In the genomic region with DNA sequence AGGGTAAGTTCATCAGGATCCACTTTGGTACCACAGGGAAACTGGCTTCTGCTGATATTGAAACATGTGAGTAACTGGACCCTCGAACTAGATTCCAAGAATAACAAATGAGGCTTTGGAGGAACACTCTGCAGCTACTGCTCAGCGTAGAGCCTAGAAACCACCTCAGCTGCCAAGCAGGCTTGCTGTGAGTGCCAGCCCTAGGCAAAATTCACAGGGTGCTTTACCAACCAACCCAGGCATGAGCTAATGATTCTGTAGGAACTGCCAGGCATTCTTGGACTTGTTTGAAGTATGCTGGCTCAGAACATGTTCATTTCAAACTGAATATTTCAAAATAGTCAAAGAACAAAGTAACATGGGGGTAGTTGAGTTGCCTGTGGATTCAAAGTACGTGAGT, we compare ENCODE assay signal across 17 mouse cellular contexts. TPM values are rescaled to one million over a fixed set of nuclear protein-coding genes. Genes with fewer than 3 reads are reported as not detected.
A peak's percentile ranks its signal among the peaks of the same experiment; 100 is the strongest.
DNase-seq lines count a peak whose midpoint lies in the region; ATAC-seq lines count a peak whose summit lies in the region.
"Had no signal": no experiment of that assay in that cellular context is flagged by ENCODE, and none has a peak within 500 bp of the region (broad histone marks: within the 10 kb centered on the region; RNA-seq: fewer than 3 reads in every experiment).

No protein-coding gene starts in this region.

- DNase-seq in embryonic facial prominence, embryonic 14.5 days (ENCODE audit: low spot score): peak; percentile 40
- no peak for DNase-seq in embryonic facial prominence, embryonic 10.5 days (ENCODE audit: low spot score)
- DNase-seq in kidney, postnatal 14 days: peak; percentile 1
- DNase-seq in kidney, adult 18-20 months: no peak
- peak; percentile 29 for DNase-seq in right cerebral cortex, adult 18-20 months
- DNase-seq in right cerebral cortex, postnatal 14 days: no peak
- no peak for DNase-seq in adipocyte (ENCODE audit: low spot score)
- DNase-seq: cerebellum, adult 8-10 months; liver, postnatal 0 days; lung, postnatal 4 days; spleen, adult 18-20 months had no signal

- H3K9ac ChIP-seq in embryonic facial prominence, embryonic 14.5 days (ENCODE audit: low read depth, low read length): no peak overlapping the region
- H3K9ac ChIP-seq: liver, postnatal 0 days; midbrain, embryonic 13.5 days had no signal

- H3K27me3 ChIP-seq in embryonic facial prominence, embryonic 14.5 days (replicated peaks; ENCODE audit: control insufficient read depth, insufficient read depth, low read length): no peaks in the 10 kb centered on the region
- H3K27me3 ChIP-seq in embryonic facial prominence, embryonic 10.5 days (replicated peaks; ENCODE audit: low read depth, poor library complexity, severe bottlenecking): no peaks in the 10 kb centered on the region
- H3K27me3 ChIP-seq: midbrain, embryonic 13.5 days had no signal

- H3K27ac ChIP-seq in embryonic facial prominence, embryonic 14.5 days (replicated peaks; ENCODE audit: low read depth, low read length): no peak overlapping the region
- no peak overlapping the region for H3K27ac ChIP-seq in embryonic facial prominence, embryonic 10.5 days (replicated peaks)
- H3K27ac ChIP-seq: hindbrain, embryonic 10.5 days; midbrain, embryonic 13.5 days had no signal

- no peaks in the 10 kb centered on the region for H3K9me3 ChIP-seq in embryonic facial prominence, embryonic 14.5 days (ENCODE audit: control insufficient read depth, low read length)
- H3K9me3 ChIP-seq in embryonic facial prominence, embryonic 10.5 days: no peaks in the 10 kb centered on the region
- H3K9me3 ChIP-seq: hindbrain, embryonic 10.5 days; midbrain, embryonic 13.5 days had no signal

- no peaks in the 10 kb centered on the region for H3K36me3 ChIP-seq in embryonic facial prominence, embryonic 14.5 days (ENCODE audit: control insufficient read depth, insufficient read depth, low read length)
- no peaks in the 10 kb centered on the region for H3K36me3 ChIP-seq in embryonic facial prominence, embryonic 10.5 days (replicated peaks)
- H3K36me3 ChIP-seq: hindbrain, embryonic 10.5 days; midbrain, embryonic 13.5 days had no signal

- H3K4me1 ChIP-seq in embryonic facial prominence, embryonic 14.5 days (ENCODE audit: control insufficient read depth, insufficient read depth, low read length): no peaks in the 10 kb centered on the region
- H3K4me1 ChIP-seq in embryonic facial prominence, embryonic 10.5 days: no peaks in the 10 kb centered on the region
- H3K4me1 ChIP-seq: hindbrain, embryonic 10.5 days; midbrain, embryonic 13.5 days had no signal

- no peak for ATAC-seq in embryonic facial prominence, embryonic 14.5 days (ENCODE audit: low read depth)
- ATAC-seq: intestine, embryonic 16.5 days; liver, postnatal 0 days; midbrain, embryonic 13.5 days had no signal

- no peak overlapping the region for H3K4me3 ChIP-seq in embryonic facial prominence, embryonic 14.5 days (ENCODE audit: low read depth, low read length)
- H3K4me3 ChIP-seq in embryonic facial prominence, embryonic 10.5 days: no peak overlapping the region
- H3K4me3 ChIP-seq: hindbrain, embryonic 10.5 days; midbrain, embryonic 13.5 days had no signal

- 64% methylated on average over 3 of the region's 3 CpGs for WGBS in embryonic facial prominence, embryonic 14.5 days
- WGBS in embryonic facial prominence, embryonic 10.5 days: 80% methylated on average over 3 of the region's 3 CpGs

- no peak overlapping the region for H3K4me2 ChIP-seq in embryonic facial prominence, embryonic 14.5 days (ENCODE audit: low read depth, low read length)
- H3K4me2 ChIP-seq: midbrain, embryonic 13.5 days had no signal

RNA-seq across cellular contexts. Expression of a gene that starts 4.9 kb away (rescaled TPM):
- 2.4 and 2.8 TPM in 2 replicates for polyA plus RNA-seq in embryonic facial prominence, embryonic 14.5 days (2014; fragmentation: Nextera tagmentation; extraction: Ambion mirVana)
- not detected in 2 replicates for polyA plus RNA-seq in embryonic facial prominence, embryonic 10.5 days (2016; fragmentation: Nextera tagmentation; extraction: Ambion mirVana)
- polyA plus RNA-seq: hindbrain, embryonic 10.5 days; intestine, embryonic 16.5 days; midbrain, embryonic 13.5 days had no signal

RNA-seq across cellular contexts. Expression of a gene that starts 33.1 kb away (rescaled TPM):
- polyA plus RNA-seq in embryonic facial prominence, embryonic 14.5 days (2014; fragmentation: Nextera tagmentation; extraction: Ambion mirVana): 0.18 and 0.35 TPM in 2 replicates
- polyA plus RNA-seq in embryonic facial prominence, embryonic 10.5 days (2016; fragmentation: Nextera tagmentation; extraction: Ambion mirVana): 0.05 TPM in 1 of 2 replicates, not detected in the other
- polyA plus RNA-seq: C2C12; heart, embryonic 14.5 days; hindbrain, embryonic 10.5 days; intestine, embryonic 16.5 days; liver, postnatal 0 days; midbrain, embryonic 13.5 days had no signal

RNA-seq across cellular contexts. Expression of a gene that starts 33.9 kb away (rescaled TPM):
- polyA plus RNA-seq in embryonic facial prominence, embryonic 14.5 days (2014; fragmentation: Nextera tagmentation; extraction: Ambion mirVana): 0.71 and 1.4 TPM in 2 replicates
- 0.04 TPM in 1 of 2 replicates, not detected in the other for polyA plus RNA-seq in embryonic facial prominence, embryonic 10.5 days (2016; fragmentation: Nextera tagmentation; extraction: Ambion mirVana)
- polyA plus RNA-seq: C2C12; heart, embryonic 14.5 days; hindbrain, embryonic 10.5 days; limb, embryonic 11.5 days; liver, postnatal 0 days; midbrain, embryonic 13.5 days had no signal

Comparison
In these comparisons a context has a peak if more than half of its experiments do, and no peak if none do; other contexts are left out.
1. DNase-seq: peak in embryonic facial prominence, embryonic 14.5 days (single experiment), kidney, postnatal 14 days (single experiment) and right cerebral cortex, adult 18-20 months (single experiment); none in embryonic facial prominence, embryonic 10.5 days (single experiment), kidney, adult 18-20 months (single experiment), right cerebral cortex, postnatal 14 days (single experiment) and adipocyte (single experiment).